Mouse (Mus musculus) frontal cortex, adult (tissue): Measurements from ENCODE around the gene Dna2.

Experiments
- ATAC-seq: cut with Nextera tagmentation; 2 replicates; pipeline ENCODE4 v1.9.2; 2017; ENCODE audit warnings: mild to moderate bottlenecking, moderate library complexity, mixed read lengths; ENCODE audit not compliant: low TSS enrichment

The Dna2 gene

GRCm38 (mm10) chr10:62980039-62980954 lies 33.5 kb downstream of the Dna2 start, which contains the start of gene Rufy2:
Gene Rufy2, plus strand, starts transcription at chr10:62980223.
- peak; percentile 75 for ATAC-seq

DNA sequence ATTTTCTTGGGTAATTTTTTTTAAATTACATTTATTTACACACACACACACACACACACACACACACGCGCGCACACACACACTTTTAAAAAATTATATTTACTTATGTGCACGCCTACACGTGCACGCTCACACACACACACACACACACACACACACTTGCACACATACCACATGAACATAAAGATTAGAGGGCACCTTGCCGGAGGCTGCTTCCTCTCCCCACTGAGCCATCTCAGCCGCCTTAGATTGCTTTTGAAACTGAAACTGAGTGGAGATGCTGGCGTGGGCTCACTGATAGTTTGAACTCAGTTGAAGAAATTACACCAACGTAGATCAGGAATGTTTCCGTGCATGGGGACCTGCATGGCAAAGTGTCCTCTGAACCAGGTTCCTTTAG lies 37.2 kb downstream of the Dna2 start:
- ATAC-seq, result no peak

GRCm38 (mm10) chr10:62984495-62984894 lies 37.7 kb downstream of the Dna2 start:
- no peak for ATAC-seq

GRCm38 (mm10) chr10:62987341-62987740 lies 40.5 kb downstream of the Dna2 start:
- no peak for ATAC-seq

DNA sequence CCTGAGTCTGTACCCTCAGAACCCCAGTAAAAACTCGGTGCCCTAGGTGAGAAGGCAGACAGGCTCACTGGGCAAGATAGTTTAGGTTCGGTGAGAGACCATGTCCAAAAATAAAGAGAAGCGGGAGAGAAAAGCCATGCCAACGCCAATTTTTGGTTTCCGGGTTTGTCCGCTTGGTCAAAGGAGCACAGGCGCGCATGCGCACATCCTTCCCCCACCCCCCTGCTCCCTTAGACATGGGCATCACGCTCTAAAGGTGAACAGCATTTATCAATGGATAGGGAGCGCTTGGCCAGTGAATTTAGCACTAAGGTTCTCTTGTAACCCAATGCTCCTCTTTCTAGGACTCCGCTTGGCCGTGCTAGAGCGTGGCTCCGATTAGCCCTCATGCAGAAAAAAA lies 43.8 kb downstream of the Dna2 start:
- no peak for ATAC-seq

DNA sequence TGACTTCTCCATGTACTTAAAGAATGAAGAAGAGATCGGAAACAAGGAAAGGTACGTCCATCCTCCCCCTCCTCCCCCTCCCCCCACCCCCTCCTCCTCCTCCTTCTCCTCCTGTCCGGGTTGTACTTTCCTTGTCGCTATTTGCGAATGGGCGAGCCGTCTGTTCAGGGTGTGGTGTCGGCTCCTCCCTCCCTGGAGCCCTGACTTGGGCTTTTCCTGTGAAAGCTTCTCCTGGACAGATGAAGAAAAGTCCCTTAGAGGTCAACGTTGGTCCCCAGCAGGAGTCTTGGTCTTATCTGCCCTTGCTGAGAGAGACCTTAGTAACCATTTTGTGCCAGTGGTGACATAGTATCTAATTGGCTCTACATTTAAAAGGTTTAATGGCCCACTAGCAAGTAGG lies 47.2 kb downstream of the Dna2 start:
- no peak for ATAC-seq

GRCm38 (mm10) chr10:63000584-63000983 lies 53.8 kb downstream of the Dna2 start:
- peak; percentile 84 for ATAC-seq

- ATAC-seq, result no peak
These were observed 56.4 kb downstream of the Dna2 start for GRCm38 (mm10) chr10:63003252-63003651.

DNA sequence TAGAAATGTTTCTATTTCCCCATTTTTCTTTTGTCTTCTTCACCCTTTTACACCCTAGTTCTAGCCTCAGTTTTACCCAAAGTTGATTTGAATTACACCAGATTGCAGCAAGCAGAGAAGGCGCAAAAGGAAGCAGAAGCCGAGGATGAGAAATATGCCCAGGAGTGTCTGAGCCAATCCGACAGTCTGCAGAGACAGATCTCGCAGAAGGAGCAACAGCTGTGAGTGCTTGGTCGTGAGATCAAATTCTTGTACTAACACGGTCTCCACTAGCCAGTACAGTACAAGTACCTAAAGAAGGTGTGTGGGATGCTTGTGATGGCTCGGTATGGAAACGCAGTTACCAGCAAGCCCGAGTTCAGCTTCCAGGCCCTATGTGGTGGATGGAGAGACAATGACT lies 57.7 kb downstream of the Dna2 start:
- ATAC-seq, result peak; percentile 31

DNA sequence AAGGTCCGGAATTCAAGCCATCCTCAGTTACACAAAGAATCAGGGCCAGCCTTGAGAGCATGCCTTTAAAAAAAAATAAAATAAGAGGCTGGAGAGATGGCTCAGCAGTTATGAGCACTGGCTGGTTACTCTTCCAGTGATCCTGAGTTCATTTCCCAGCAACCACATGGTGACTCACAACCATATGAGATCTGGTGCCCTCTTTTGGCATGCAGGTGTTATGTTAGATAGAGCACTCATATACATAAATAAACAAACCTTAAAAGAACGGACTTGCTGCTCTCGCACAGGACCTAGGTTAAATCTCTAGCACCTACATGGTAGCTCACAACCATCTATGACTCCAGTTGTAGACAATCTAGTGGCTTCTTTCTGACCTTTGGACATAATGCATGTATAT lies 61.4 kb downstream of the Dna2 start:
- no peak for ATAC-seq

DNA sequence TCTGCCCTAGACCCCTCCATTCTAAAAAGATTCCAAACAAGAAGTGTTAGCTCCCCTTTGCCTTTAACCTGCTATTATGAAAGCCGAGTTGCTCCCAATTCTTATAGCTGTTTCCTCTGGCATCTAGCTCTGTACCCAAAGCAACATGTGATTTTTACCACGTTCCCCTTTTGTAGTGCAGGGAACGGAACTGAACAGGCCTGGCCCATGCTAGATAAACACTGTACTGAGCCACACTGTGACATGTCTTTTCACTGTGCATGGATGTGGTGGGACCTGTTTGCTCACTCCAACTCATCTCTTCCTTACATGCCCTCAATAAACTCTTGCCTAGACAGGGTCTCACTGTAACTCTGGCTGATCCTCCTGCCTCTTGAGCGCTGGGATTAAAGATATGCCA lies 63.4 kb downstream of the Dna2 start:
- ATAC-seq, result no peak

- no peak for ATAC-seq
These were observed 64.7 kb downstream of the Dna2 start for GRCm38 (mm10) chr10:63011556-63011955.

DNA sequence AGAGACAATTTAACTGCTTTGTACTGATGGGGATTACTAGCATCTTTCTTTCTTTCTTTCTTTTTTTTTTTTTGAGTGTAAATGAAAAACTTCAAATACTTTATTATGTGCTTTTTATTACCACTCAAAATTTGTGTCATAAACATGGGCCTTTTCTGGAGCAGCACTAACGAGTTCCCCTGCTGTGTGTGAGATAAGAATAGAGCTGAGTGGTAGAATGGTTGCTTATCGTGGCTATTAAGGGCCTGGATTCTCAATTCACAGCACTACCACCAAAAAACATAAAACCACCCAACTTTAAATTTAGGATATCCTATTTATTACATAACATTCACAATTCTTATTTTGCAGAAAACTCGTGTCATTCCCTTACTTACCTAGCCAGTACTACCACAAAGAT lies 66.7 kb downstream of the Dna2 start:
- ATAC-seq, result no peak

DNA sequence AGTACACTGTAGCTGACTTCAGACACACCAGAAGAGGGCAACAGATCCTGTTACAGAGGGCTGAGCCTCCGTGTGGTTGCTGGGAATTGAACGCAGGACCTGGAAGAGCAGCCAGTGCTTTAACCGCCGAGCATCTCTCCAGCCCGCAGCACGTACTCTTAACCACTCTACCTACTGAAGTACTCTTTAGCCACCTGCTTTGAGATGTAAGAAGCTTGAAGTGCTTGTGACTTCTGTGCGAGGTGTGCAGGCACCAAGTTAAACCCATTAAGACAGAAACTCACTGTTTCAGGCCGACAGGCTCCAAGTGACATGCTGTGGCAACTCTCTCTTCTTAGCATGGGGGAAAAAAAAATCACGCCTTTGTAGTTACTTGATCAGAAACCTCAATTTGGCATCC lies 67.3 kb downstream of the Dna2 start:
- ATAC-seq, result no peak

- ATAC-seq, result no peak
These were observed 72.5 kb downstream of the Dna2 start for GRCm38 (mm10) chr10:63019304-63019703.

DNA sequence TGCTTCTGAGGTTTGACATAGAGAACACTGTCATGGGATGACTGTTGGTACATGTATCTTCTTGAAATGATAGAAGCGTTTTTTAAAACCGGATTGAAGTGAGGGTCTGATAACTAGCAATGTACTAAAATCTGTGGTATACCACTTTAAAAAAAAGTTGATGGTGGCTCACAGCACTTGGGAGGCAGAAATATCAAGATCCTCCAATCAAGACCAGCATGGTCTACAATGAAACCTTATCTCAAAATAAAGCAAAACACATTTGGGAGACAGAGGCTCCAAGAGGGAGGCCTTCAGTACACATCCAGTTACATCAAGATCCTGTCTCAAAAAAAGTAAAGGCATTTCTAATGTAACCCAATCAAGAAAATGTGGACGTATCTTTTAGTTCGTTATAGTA lies 74.9 kb downstream of the Dna2 start:
- no peak for ATAC-seq

DNA sequence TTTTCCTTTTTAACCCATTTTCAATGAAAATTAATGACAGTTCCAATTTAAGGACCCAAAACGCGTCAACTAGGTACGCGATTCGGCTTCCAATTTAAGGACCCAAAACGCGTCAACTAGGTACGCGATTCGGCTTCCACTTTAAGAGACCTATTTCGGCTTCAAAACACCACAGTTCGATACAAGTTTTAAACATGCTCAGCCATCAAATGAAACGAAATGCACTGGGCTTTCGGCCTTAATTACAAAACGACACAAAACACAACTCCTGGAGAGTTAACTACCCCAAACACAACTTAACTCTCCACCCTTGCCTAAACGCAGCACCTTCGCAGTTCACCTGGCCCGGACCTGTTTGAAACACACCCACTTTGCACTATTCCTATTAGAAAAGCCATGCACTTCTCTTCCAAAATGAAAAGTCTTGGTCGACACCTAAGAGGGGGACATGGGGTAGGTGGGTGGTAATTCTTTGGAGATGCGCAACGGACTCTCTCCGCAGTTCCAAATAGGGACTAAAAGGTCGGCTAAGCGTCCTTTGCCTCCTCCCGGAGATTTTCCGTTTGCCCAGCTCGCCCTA lies 75.8 kb downstream of the Dna2 start:
- no peak for ATAC-seq

GRCm38 (mm10) chr10:63023121-63023748 lies 76.4 kb downstream of the Dna2 start:
- ATAC-seq, result peak; percentile 55
